Mouse (Mus musculus): ENCODE measurements at regions not wholly inside any gene's neighbourhood (a gene's known extent, or its start where the extent isn't known, plus 50 kb on each side); places are given as distances from the start of the nearest gene placed in this dataset.

DNA sequence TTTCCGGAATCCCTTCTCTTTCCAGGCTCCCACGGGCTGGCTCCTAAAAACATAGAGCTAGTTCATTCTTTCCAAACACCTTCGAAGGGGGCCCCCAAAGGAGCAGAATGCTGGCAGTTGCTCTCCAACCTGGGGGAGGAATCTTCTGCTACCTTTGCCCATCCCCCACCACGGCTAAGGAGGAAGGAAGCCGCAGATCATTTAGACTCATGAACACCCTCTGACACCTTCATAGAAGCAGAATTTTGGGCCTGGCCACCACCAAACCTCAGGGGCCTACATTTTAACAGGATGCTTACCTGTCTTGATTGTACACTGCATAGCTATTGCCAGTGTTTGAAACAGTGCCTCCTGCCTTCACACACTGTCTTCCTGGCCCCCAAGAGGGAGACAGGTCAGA lies 369.3 kb upstream of the Jarid2 start:
- WGBS, result 75% methylated on average over 5 of the region's 5 CpGs
- H3K27me3 ChIP-seq (ENCODE audit: control insufficient read depth, insufficient read depth, low read length), result no peaks in the 10 kb centered on the region

GRCm38 (mm10) chr13:44360725-44361290 lies 368.5 kb upstream of the Jarid2 start:
- Histone ChIP-seq H3K9me3 (ENCODE audit: control insufficient read depth, low read length) (no peaks in the 10 kb centered on the region), H3K27ac (replicated peaks) (no peak overlapping the region), H3K27me3 (ENCODE audit: control insufficient read depth, insufficient read depth, low read length) (no peaks in the 10 kb centered on the region), H3K4me3 (ENCODE audit: low read depth, low read length) (no peak overlapping the region), H3K9ac (ENCODE audit: low read length) (no peak overlapping the region), H3K36me3 (ENCODE audit: control insufficient read depth, insufficient read depth, low read length) (no peaks in the 10 kb centered on the region), H3K4me1 (replicated peaks; ENCODE audit: control insufficient read depth, insufficient read depth) (peaks cover 2% of the 10 kb centered on the region; the same call in 1 of the 2 replicates), H3K4me2 (replicated peaks; ENCODE audit: low read depth) (no peak overlapping the region)
- TF ChIP-seq EP300 (optimal IDR thresholded peaks at IDR 0.05), result no peak
- no peak for TF ChIP-seq CTCF (IDR thresholded peaks at IDR 0.05; ENCODE audit: low read depth)
- 72% methylated on average over 15 of the region's 15 CpGs for WGBS
- DNase-seq (ENCODE audit: low spot score) (no peak), ATAC-seq (ENCODE audit: low FRiP score, low TSS enrichment) (no peak)

More for the DNA sequence above, 369.3 kb upstream of the Jarid2 start:
- no peak overlapping the region for H3K4me3 ChIP-seq (ENCODE audit: low read depth, low read length)
- no peak for ATAC-seq (ENCODE audit: low FRiP score, low TSS enrichment)
- no peak for DNase-seq (ENCODE audit: low spot score)
- no peaks in the 10 kb centered on the region for H3K36me3 ChIP-seq (ENCODE audit: control insufficient read depth, insufficient read depth, low read length)
- no peak overlapping the region for H3K27ac ChIP-seq (replicated peaks)
- H3K9me3 ChIP-seq (ENCODE audit: control insufficient read depth, low read length), result no peaks in the 10 kb centered on the region
- peaks cover 2% of the 10 kb centered on the region; the same call in 1 of the 2 replicates for H3K4me1 ChIP-seq (replicated peaks; ENCODE audit: control insufficient read depth, insufficient read depth)
- TF ChIP-seq CTCF (IDR thresholded peaks at IDR 0.05; ENCODE audit: low read depth) (no peak), EP300 (optimal IDR thresholded peaks at IDR 0.05) (no peak)
- H3K9ac ChIP-seq (ENCODE audit: low read length), result no peak overlapping the region
- H3K4me2 ChIP-seq (replicated peaks; ENCODE audit: low read depth), result no peak overlapping the region

DNA sequence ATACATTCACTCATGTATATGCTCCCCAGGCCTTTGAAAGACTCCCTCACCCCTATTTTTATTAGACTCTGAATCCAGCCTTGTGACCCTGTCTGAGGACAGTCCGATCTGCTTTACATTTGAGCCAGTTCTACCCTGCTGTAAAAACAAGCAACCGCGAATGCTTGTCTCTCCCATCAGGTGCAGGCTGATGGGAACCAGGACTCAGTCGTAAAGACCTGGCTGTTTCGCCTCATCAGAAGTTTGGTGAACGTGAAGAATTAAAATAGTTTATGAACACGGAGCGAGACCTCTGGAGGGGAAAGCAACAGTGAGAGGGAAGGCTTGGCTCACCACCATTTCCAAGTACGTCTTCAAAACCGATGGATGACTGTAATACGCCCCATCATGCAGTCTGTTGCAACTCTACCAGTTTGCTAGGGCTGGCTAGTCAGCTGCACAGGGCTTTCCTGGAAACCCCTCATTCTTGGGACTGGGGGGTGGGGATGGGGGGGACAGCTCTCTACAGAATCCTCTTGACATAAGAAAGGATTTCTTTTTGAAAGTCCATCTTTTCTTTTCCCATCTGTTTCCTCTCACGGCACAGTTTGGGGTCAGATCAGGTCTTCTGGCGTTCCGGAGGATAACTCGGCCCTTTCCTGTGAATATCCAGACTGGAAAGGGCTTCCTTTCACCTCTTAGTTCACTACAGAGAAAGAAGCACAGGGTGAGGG lies 366.8 kb upstream of the Jarid2 start:
- WGBS, result 47% methylated on average over 15 of the region's 15 CpGs
- Histone ChIP-seq H3K9me3 (ENCODE audit: control insufficient read depth, low read length) (no peaks in the 10 kb centered on the region), H3K9ac (ENCODE audit: low read length) (no peak overlapping the region), H3K27me3 (ENCODE audit: control insufficient read depth, insufficient read depth, low read length) (no peaks in the 10 kb centered on the region), H3K4me3 (ENCODE audit: low read depth, low read length) (no peak overlapping the region), H3K27ac (replicated peaks) (no peak overlapping the region), H3K36me3 (ENCODE audit: control insufficient read depth, insufficient read depth, low read length) (no peaks in the 10 kb centered on the region), H3K4me1 (replicated peaks; ENCODE audit: control insufficient read depth, insufficient read depth) (no peaks in the 10 kb centered on the region), H3K4me2 (replicated peaks; ENCODE audit: low read depth) (no peak overlapping the region)
- ATAC-seq (ENCODE audit: low FRiP score, low TSS enrichment), result no peak
- DNase-seq (ENCODE audit: low spot score), result no peak
- TF ChIP-seq CTCF (IDR thresholded peaks at IDR 0.05; ENCODE audit: low read depth), result no peak
- TF ChIP-seq EP300 (optimal IDR thresholded peaks at IDR 0.05), result no peak

DNA sequence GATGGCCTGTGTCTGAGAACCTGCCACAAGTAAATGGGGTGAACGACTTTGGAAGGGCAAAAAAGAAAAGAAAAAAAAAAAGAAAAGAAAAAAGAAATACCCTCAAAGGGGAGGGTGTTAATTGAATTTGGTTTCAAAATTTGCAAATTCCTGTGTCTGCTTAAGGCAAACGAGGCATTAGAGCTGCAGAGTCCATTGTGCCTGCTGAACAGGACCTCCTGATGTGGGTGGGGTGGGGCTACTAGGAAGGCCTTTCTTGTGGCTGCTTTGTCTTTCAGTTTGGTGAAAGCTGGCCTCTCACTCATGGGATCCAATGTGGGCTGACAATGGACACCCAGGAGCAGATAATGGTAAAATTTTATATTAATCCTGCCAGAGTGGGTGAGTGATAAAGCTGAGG lies 366.3 kb upstream of the Jarid2 start:
- Histone ChIP-seq H3K4me3 (ENCODE audit: low read depth, low read length) (no peak overlapping the region), H3K9me3 (ENCODE audit: control insufficient read depth, low read length) (no peaks in the 10 kb centered on the region), H3K4me2 (replicated peaks; ENCODE audit: low read depth) (no peak overlapping the region), H3K9ac (ENCODE audit: low read length) (no peak overlapping the region), H3K27me3 (ENCODE audit: control insufficient read depth, insufficient read depth, low read length) (no peaks in the 10 kb centered on the region), H3K27ac (replicated peaks) (no peak overlapping the region), H3K36me3 (ENCODE audit: control insufficient read depth, insufficient read depth, low read length) (no peaks in the 10 kb centered on the region), H3K4me1 (replicated peaks; ENCODE audit: control insufficient read depth, insufficient read depth) (no peaks in the 10 kb centered on the region)
- TF ChIP-seq CTCF (IDR thresholded peaks at IDR 0.05; ENCODE audit: low read depth) (no peak), EP300 (optimal IDR thresholded peaks at IDR 0.05) (no peak)
- DNase-seq (ENCODE audit: low spot score), result no peak
- no peak for ATAC-seq (ENCODE audit: low FRiP score, low TSS enrichment)
- WGBS, result 32% methylated on average over 2 of the region's 2 CpGs

DNA sequence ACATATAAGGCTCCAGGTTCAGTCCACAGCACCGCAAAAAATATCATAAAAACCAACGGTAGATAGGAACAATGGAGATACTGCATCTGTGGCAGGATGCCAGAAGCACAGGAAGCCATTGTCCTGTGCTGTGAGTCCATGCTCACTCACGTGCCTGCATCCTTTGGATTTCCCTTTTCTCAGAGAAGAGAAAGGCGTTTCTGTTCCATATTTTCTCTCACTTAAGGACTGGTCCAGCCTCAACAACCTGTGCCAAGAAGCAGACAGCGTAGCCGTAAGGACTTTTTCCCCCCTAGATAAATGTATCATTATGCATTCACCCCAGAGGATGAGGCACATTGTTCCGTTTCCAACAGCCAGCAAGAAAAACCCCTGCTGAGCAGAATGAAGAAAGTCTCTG lies 360.0 kb upstream of the Jarid2 start:
- TF ChIP-seq EP300 (optimal IDR thresholded peaks at IDR 0.05), result no peak
- no peak for TF ChIP-seq CTCF (IDR thresholded peaks at IDR 0.05; ENCODE audit: low read depth)
- ATAC-seq (ENCODE audit: low FRiP score, low TSS enrichment), result no peak
- H3K9ac ChIP-seq (ENCODE audit: low read length), result no peak overlapping the region
- no peaks in the 10 kb centered on the region for H3K36me3 ChIP-seq (ENCODE audit: control insufficient read depth, insufficient read depth, low read length)
- H3K4me2 ChIP-seq (replicated peaks; ENCODE audit: low read depth), result no peak overlapping the region
- no peaks in the 10 kb centered on the region for H3K27me3 ChIP-seq (ENCODE audit: control insufficient read depth, insufficient read depth, low read length)
- H3K9me3 ChIP-seq (ENCODE audit: control insufficient read depth, low read length), result no peaks in the 10 kb centered on the region
- WGBS, result 76% methylated on average over 7 of the region's 7 CpGs
- H3K27ac ChIP-seq (replicated peaks), result no peak overlapping the region
- no peak for DNase-seq (ENCODE audit: low spot score)
- H3K4me1 ChIP-seq (replicated peaks; ENCODE audit: control insufficient read depth, insufficient read depth), result no peaks in the 10 kb centered on the region
- no peak overlapping the region for H3K4me3 ChIP-seq (ENCODE audit: low read depth, low read length)

DNA sequence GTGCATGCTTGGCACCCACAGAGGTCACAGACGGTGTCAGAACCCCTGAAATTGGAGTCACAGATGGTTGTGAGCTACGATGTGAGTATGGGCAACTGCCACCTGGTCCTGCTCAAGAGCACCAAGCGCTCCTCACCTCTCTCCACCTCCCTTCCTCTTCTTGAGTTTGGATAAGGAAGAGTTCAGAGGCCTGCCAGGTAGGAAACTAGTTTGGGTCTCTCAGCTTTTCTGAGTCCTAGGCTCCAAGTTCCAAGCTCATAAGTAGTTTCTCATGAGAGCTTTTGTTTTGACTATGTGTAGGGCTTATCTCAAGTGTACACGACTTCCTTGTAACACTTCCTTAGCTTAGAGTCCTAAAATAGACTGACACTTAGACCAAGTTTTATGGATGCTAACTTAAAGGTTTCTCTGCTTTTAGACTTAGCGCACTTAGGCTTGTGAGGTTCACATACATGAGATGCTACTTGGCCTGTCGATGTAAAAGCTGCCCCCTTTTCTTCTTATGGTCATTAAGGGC lies 356.9 kb upstream of the Jarid2 start:
- no peak overlapping the region for H3K4me3 ChIP-seq (ENCODE audit: low read depth, low read length)
- no peak overlapping the region for H3K4me2 ChIP-seq (replicated peaks; ENCODE audit: low read depth)
- H3K9ac ChIP-seq (ENCODE audit: low read length), result no peak overlapping the region
- no peaks in the 10 kb centered on the region for H3K9me3 ChIP-seq (ENCODE audit: control insufficient read depth, low read length)
- no peak overlapping the region for H3K27ac ChIP-seq (replicated peaks)
- no peaks in the 10 kb centered on the region for H3K36me3 ChIP-seq (ENCODE audit: control insufficient read depth, insufficient read depth, low read length)
- no peaks in the 10 kb centered on the region for H3K27me3 ChIP-seq (ENCODE audit: control insufficient read depth, insufficient read depth, low read length)
- no peaks in the 10 kb centered on the region for H3K4me1 ChIP-seq (replicated peaks; ENCODE audit: control insufficient read depth, insufficient read depth)
- WGBS, result 80% methylated on average over 6 of the region's 6 CpGs
- DNase-seq (ENCODE audit: low spot score) (no peak), ATAC-seq (ENCODE audit: low FRiP score, low TSS enrichment) (no peak)
- no peak for TF ChIP-seq CTCF (IDR thresholded peaks at IDR 0.05; ENCODE audit: low read depth)

Data from stomach, postnatal 0 days (tissue).